Mouse (Mus musculus): ENCODE measurements at regions not wholly inside any gene's neighbourhood (a gene's known extent, or its start where the extent isn't known, plus 50 kb on each side); places are given as distances from the start of the nearest gene placed in this dataset.
"Not testable (repeated sequence)": the region's sequence is repeated elsewhere in the genome, so short reads cannot be mapped to it uniquely, and the experiment has no call there.

DNA sequence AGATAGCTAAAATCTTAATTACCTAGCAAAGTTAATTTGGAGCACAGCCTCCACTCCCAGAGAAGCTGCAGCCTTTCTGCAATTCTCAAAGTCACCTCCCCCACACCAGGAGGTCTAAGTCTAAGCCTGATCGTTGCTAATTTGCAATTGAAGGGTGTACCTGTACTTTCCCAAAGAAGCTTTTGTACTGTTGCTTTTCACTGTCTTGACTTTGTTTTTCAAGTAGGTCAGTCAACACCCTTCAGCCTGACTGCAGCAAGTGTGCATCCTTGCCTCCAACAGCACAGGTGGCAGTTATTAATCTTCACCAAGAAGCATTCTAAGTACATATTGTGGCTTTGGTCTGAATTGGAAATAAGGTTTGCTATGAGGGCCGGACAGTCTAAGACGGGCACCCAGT is 91.7 kb upstream of the Slc22a30 start:
- DNase-seq (ENCODE audit: low read depth), result not testable (repeated sequence)

DNA sequence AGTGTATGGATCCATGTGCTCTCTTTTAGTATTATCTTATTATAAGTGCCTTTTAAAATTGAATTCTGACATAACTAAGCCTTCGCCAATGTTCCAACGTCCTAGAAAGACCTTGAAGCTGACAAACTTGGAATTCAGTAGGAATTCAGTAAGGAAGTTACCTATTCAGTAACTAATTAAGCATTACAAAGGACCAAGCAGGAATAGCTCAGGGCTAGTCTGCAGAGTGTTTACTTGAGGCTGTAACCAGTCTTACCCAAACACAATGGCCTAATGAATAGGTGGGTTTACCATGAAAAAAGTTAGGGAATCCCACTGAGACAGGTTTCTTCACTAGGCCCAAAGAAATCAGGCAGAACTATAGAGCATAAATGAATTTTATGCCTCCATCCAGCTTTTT is 92.6 kb upstream of the Slc22a30 start:
- not testable (repeated sequence) for DNase-seq (ENCODE audit: low read depth)

DNA sequence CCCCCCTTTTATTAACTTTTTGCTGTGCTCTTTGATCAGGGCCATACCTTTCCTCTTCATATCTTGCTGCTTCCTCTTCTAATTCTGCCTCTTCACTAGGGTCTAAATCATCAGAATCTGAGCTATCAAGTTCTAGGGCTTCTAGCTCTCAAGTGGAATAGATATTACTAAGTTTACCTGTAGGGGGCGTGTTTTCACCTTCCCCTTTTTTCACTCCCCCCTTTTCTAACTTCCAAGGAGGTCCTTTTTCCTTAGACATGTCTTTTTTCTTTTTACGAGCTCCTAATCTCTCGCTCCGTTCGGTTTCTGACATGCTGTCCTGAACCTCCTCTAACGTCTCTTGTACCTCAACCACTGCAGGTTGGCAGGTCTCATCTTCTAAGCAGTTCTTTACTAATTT is 73.3 kb upstream of the Slc22a8 start:
- DNase-seq (ENCODE audit: low read depth), result not testable (repeated sequence)

DNA sequence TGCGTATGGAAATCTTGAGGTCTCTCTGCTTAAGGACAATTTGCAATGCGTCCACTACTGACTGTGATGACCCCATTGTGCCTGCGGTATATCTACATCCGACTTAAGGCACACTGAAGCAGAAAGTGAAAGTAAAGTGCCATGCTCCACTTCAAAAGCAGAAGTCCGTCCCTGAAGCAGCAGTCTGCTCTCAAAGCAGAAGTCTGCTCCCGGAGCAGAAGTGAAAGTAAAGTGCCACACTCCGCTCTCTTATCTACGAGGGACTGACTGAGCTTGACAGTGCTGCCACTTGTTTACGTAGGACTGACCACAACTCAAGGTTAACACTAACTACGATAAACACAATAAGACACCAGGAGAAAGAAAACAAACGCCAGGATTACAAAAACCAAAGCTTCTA is 72.8 kb upstream of the Slc22a8 start:
- DNase-seq (ENCODE audit: low read depth), result peak; percentile 42

DNA sequence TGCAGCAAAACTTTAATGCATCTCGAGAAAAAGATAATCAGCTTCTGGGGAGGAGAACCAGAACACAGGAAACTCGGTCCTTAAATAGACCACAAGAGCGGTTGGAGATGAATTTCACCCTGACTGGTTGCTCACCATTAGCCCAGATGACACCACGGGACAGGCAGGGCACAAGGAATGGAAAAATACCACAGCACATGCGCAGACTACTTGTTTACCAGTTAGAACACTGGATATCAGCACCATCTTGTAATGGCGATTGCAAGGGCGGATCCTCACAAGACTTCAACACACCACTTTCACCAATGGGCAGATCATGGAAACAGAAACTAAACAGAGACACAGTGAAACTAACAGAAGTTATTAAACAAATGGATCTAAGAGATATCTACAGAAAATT is 72.1 kb upstream of the Slc22a8 start:
- not testable (repeated sequence) for DNase-seq (ENCODE audit: low read depth)

DNA sequence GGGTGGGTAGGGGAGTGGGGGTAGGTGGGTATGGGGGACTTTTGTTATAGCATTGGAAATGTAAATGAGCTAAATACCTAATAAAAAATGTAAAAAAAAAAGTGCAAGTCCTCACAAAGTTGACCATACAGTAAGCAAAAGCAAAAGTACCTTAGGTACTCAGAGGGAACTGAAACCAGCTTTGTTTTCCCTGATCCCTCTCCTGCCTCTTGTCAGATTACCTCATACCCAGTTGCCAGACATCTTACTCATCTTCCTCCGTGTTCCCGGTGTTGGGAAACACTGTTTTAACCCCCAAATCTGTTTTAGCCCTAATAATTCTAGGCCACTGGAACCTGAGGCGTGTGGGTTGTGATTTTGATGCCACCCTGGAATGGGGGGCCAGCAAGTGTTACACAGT is 56.5 kb upstream of the Slc22a8 start:
- DNase-seq (ENCODE audit: low read depth), result no peak

DNA sequence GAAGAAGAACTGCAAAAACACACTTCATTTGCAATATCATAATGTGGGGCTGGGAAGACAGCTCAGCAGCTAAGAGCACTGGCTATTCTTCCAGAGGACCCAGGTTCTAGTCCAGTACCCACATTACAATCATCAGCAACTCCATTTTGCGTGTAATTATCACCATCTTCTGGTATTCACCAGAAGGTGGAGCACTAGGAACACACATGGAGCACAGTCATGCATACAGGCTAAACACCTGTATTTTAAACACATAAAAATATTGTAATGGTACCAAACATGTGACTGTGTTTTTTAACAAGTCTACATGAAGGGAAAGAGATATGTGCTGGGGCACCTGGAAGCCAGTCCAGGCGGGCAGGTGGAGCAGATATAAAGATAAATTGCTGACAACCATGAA is 55.0 kb upstream of the Slc22a8 start:
- DNase-seq (ENCODE audit: low read depth), result no peak

Data from c-Kit-positive CD71-negative TER-119-negative erythroid progenitor cells, embryonic 14.5 days (primary cell).